Mouse (Mus musculus) C2C12 (cell line): ENCODE results near the gene Scyl2.

ENCODE experiments used
- CTCF ChIP-seq: IDR thresholded peaks from one replicate; pipeline ENCODE4 v1.5.1; 2011; ENCODE audit not compliant: control insufficient read depth, insufficient read depth, insufficient read length
- MAX ChIP-seq: IDR thresholded peaks from one replicate; pipeline ENCODE4 v1.6.1; 2011; ENCODE audit warnings: mild to moderate bottlenecking, control low read depth
- MYOD1 ChIP-seq: IDR thresholded peaks from one replicate; pipeline ENCODE4 v1.6.1; 2011; ENCODE audit warnings: low read depth; ENCODE audit not compliant: control insufficient read depth, insufficient read length
- MYOG ChIP-seq: IDR thresholded peaks from one replicate; pipeline ENCODE4 v1.6.1; 2011; ENCODE audit not compliant: control insufficient read depth, insufficient read length; ENCODE audit errors: extremely low read depth
- USF1 ChIP-seq: IDR thresholded peaks from one replicate; pipeline ENCODE4 v1.6.1; 2011; ENCODE audit warnings: low read depth, mild to moderate bottlenecking, control low read depth, moderate library complexity

GRCm38 (mm10) chr10:89599311-89599710 is 86.8 kb downstream of the Scyl2 start:
- TF ChIP-seq CTCF (no peak), MAX (peak; percentile 30), MYOD1 (no peak), MYOG (no peak), USF1 (peak; percentile 66)
